Mouse (Mus musculus) hindbrain, embryonic 10.5 days (tissue): ENCODE measurements around the gene Sgk1. TPM values are rescaled to one million over a fixed set of nuclear protein-coding genes. Genes with fewer than 3 reads are reported as not detected.
A peak's percentile ranks its signal among the peaks of the same experiment; 100 is the strongest.
"Not testable (repeated sequence)": the region's sequence is repeated elsewhere in the genome, so short reads cannot be mapped to it uniquely, and the experiment has no call there.

Source experiments
- DNase-seq: peaks from one replicate; pipeline ENCODE4 v3.0.0-alpha.2; 2017; ENCODE audit warnings: low spot score
- H3K27ac ChIP-seq: fragments of 300-500 bp; sonication (generic); 2 replicates; pipeline ENCODE4 v1.5.1; 2016; ENCODE audit warnings: mild to moderate bottlenecking, moderate library complexity
- H3K27me3 ChIP-seq: fragments of 300-500 bp; sonication (generic); 2 replicates; pipeline ENCODE4 v1.6.1; 2016; ENCODE audit warnings: mild to moderate bottlenecking; ENCODE audit not compliant: poor library complexity, insufficient read depth, severe bottlenecking
- H3K36me3 ChIP-seq: fragments of 300-500 bp; sonication (generic); 2 replicates; pipeline ENCODE4 v1.6.1; 2016; ENCODE audit warnings: mild to moderate bottlenecking, moderate library complexity
- H3K4me1 ChIP-seq: fragments of 300-500 bp; sonication (generic); replicated peaks from 2 replicates; pipeline ENCODE4 v1.6.1; 2016; ENCODE audit warnings: mild to moderate bottlenecking
- H3K4me3 ChIP-seq: fragments of 300-500 bp; sonication (generic); 2 replicates; pipeline ENCODE4 v1.5.1; 2016; ENCODE audit warnings: mild to moderate bottlenecking, moderate library complexity
- H3K9me3 ChIP-seq: fragments of 300-500 bp; sonication (generic); 2 replicates; pipeline ENCODE4 v1.6.1; 2016; ENCODE audit warnings: mild to moderate bottlenecking, moderate library complexity
- WGBS: fragments of 180-500 bp; shearing (Covaris S2); methylation state at CpG from one replicate; pipeline ENCODE4 v1.1.7; 2016; 5-methylcytosine and 5-hydroxymethylcytosine counted together
- polyA plus RNA-seq: library from polyadenylated mRNA; unstranded; fragments of >200 nt; fragmentation: Nextera tagmentation; extraction: Ambion mirVana; gene quantifications from 2 replicates; pipeline ENCODE4 v1.2.1, GENCODE M21; 2016

Gene Sgk1
- polyA plus RNA-seq, 1 experiment from 2014 or later, result 18.1 TPM

DNA sequence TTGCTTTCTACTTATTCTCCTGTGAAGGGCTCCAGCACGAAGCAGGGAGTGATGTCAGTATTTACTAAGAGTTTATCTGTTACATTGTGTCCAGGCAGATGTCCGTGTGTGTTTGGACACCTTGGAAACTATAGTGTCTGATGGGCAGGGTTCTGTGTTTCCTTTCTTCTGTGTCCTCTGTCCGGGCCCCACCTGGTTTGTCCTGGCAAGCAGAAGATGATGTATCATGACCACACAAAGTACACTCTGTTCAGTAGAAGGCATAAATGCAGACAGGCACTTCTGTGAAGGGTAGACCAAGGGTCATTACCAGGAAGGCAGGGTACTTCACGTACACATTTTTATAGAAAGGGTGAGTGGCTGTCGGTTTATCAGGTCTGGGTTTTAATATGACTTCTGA, 122.8 kb downstream of the Sgk1 start:
- peaks cover 3% of the 10 kb centered on the region; the same call in 1 of the 2 replicates for H3K4me1 ChIP-seq
- DNase-seq, result no peak
- no peaks in the 10 kb centered on the region for H3K27me3 ChIP-seq
- H3K36me3 ChIP-seq, result no peaks in the 10 kb centered on the region
- no peak overlapping the region for H3K4me3 ChIP-seq
- no peaks in the 10 kb centered on the region for H3K9me3 ChIP-seq
- WGBS, result 85% methylated on average over 5 of the region's 5 CpGs
- H3K27ac ChIP-seq, result no peak overlapping the region

DNA sequence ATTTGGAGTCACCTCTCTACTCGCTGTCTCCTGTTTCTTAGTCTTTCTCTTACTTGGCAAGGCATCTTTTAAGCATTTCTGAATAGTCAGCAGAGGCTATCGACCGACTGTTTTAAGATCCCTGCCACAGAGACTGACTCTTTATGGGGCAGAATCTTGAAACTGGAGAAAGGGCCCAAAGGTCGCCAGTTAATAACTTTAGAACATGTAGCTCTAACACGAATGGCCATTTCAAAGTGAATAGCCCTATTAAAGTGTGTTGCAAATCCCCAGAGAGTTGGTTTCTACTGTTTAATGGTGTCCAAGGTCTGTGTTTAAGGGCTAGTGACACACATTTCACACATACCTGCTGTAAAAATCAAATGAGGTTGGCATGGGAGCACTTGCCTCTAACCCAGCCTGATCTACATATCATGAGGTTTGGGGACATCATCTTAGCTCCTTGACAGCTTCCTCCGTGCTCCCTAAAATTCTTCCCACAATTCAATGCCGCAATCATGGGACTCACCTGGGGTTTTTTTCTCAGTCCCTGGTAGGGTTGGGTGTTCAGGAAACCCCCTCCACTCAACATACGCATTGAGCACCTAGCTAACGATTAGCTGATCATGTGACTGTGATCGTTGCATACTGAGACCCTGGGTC, 125.3 kb downstream of the Sgk1 start:
- H3K4me1 ChIP-seq, result no peaks in the 10 kb centered on the region
- H3K27ac ChIP-seq, result no peak overlapping the region
- WGBS, result 84% methylated on average over 10 of the region's 10 CpGs
- no peak for DNase-seq
- no peak overlapping the region for H3K4me3 ChIP-seq
- no peaks in the 10 kb centered on the region for H3K9me3 ChIP-seq
- H3K36me3 ChIP-seq, result no peaks in the 10 kb centered on the region
- H3K27me3 ChIP-seq, result no peaks in the 10 kb centered on the region

DNA sequence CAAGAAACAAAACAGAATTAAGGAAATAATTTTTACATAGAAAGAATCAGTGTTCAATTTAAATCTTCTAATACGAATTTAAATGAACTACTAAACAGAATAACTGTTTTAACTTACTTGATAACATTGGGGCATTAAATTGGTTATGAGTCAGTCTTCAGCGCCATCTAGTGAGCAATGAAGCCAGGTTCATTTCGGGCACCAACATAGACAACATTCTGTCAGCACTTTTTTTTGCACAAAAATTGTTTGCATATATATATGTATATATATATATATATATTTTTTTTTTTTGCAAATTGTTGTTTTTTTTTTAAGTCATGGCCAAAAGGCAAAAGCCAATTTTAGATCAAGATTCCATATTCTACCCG, 125.8 kb downstream of the Sgk1 start:
- 43% methylated on average over 4 of the region's 4 CpGs for WGBS
- H3K4me1 ChIP-seq, result no peaks in the 10 kb centered on the region
- no peaks in the 10 kb centered on the region for H3K9me3 ChIP-seq
- no peak for DNase-seq
- H3K4me3 ChIP-seq, result no peak overlapping the region
- H3K27ac ChIP-seq, result no peak overlapping the region
- H3K36me3 ChIP-seq, result no peaks in the 10 kb centered on the region
- H3K27me3 ChIP-seq, result no peaks in the 10 kb centered on the region

DNA sequence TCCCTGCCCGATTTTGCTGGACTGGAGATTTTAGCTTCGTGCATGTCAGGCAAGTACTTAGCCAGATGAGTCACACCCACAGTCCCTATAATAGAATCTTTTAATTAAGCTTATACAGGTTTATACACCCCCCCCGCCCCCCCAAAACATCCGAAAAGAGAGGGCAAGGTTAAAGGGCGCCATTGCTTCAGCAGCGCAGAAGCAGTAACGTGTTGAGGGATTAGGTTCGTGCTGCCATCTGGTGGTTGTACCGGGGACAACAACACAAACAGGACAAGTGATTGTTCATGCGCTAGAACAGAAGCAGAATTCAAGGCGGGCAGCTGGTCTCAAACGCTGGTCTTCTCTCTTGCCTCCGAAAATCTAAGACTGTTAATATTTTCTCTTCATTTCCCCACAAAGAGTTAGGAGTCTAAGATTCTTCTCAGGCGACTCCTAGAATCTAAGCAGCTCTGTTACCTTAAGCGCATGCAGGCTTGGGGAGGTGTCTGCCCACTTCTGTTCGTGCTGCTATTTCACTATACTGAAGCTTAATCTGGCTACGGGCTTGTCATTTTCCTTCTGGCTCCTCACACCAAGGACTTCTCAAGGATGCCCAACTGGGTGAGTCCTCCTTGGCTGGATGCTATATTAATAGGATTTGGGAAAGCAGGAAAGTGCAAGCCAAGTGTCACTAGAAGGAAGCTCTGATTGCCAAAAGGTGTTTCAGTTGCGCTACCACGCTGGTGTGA, 128.3 kb downstream of the Sgk1 start:
- H3K27ac ChIP-seq, result no peak overlapping the region
- no peak overlapping the region for H3K4me3 ChIP-seq
- no peaks in the 10 kb centered on the region for H3K9me3 ChIP-seq
- H3K27me3 ChIP-seq, result no peaks in the 10 kb centered on the region
- WGBS, result 41% methylated on average over 19 of the region's 19 CpGs
- no peaks in the 10 kb centered on the region for H3K36me3 ChIP-seq
- H3K4me1 ChIP-seq, result no peaks in the 10 kb centered on the region
- peak; percentile 81 for DNase-seq

DNA sequence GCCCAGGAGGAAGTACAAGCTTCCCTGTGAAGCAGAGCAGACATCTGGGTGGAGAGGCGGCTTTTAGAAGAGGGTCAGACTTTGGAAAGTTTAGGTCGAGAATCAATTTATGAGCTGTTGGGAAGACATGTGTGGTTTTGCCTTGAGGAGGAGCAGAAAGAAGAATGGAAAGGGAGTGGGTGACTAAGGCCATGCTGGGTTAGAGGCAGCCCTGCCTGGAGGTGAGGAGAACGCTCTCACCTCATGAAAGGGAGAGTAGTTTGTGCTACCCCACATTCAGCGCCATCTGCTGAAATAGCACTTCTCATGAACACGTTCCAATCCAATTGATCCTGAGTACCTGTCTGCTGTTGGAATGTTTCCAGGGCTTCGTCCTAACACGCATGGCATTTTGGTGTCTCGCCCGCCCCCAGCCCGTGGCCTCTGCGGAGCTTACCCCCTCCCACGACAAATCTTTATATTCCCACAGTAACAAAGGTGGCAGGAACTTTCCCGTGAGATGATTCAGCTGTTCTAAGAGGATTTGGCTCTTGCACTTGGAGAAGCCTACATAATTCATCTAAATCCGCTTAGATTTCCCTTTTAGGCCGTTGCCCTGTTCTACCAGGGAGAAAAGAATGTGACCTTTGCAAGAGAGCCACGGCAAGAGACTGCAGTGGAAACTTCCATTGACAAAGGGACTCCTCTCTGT, 135.6 kb downstream of the Sgk1 start:
- no peak overlapping the region for H3K27ac ChIP-seq
- no peak for DNase-seq

DNA sequence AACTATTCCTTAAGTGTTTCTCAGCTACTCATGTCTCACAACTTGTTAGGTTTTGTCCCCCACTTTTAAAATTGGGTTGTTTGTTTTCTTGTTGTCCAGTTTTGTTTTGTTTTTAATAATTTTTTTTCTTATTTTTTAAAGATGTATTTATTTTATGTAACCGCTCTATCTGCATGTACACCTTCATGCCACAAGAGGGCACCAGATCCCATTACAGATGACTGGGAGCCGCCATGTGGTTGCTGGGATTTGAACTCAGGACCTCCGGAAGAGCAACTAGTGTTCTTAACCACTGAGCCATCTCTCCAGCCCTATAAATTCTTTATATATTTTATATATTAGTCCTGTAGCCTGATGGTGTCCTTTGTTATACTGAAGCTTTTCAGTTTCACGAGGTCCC, 136.6 kb downstream of the Sgk1 start:
- Histone ChIP-seq H3K9me3 (no peaks in the 10 kb centered on the region), H3K27ac (no peak overlapping the region), H3K4me1 (no peaks in the 10 kb centered on the region), H3K36me3 (no peaks in the 10 kb centered on the region), H3K4me3 (no peak overlapping the region), H3K27me3 (no peaks in the 10 kb centered on the region)
- 96% methylated on average over 4 of the region's 4 CpGs for WGBS
- DNase-seq, result no peak

More for the DNA sequence above, 135.6 kb downstream of the Sgk1 start:
- Histone ChIP-seq H3K9me3 (no peaks in the 10 kb centered on the region), H3K36me3 (no peaks in the 10 kb centered on the region), H3K4me3 (no peak overlapping the region), H3K4me1 (no peaks in the 10 kb centered on the region), H3K27me3 (no peaks in the 10 kb centered on the region)
- 75% methylated on average over 16 of the region's 16 CpGs for WGBS

DNA sequence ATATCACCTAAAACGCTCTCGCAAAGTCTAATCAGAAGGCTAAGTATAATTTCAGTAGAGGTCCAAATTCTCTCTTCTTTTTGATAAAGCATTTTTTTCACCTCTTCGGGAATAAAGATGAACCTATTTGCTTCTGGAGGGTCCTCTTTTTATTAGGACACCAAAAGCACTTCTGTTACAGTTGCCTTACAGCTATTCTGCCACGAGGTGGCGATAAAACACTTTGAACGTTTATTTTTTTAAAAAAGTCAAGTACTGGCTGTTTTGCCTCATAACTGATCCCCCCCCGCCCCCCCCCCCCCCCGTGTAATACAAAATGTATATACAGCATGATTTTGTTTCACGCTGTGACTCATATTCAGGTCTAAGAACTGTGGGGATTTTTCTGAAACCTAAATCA, 152.3 kb downstream of the Sgk1 start:
- Histone ChIP-seq H3K36me3 (no peaks in the 10 kb centered on the region), H3K4me1 (no peaks in the 10 kb centered on the region), H3K9me3 (0 out of 2 replicates have a peak, but pooled peaks cover 3% of the 10 kb centered on the region), H3K4me3 (no peak overlapping the region), H3K27me3 (peaks cover 4% of the 10 kb centered on the region; the same call in 1 of the 2 replicates), H3K27ac (no peak overlapping the region)
- DNase-seq, result peak; percentile 29
- 11% methylated on average over 9 of the region's 9 CpGs for WGBS

DNA sequence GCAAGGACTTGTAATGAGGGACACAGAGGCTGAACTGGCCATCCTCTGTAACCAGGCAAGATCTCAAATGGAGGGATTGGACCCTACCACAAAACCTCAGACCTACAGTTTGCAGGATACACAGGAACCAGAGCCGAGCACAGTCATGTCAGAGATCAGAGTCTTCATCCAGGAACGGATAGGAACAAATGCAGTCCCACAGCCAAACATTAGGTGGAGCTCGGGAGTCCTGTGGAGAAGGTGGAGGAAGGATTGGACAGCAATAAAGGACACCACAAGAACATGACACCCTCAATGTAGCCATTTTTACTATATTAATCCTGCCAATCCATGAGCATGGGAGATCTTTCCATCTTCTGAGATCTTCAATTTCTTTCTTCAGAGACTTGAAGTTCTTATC, 154.3 kb downstream of the Sgk1 start:
- H3K4me3 ChIP-seq, H3K27ac ChIP-seq, H3K4me1 ChIP-seq, H3K27me3 ChIP-seq, H3K36me3 ChIP-seq, H3K9me3 ChIP-seq: not testable (repeated sequence)
- 11% methylated on average over 3 of the region's 3 CpGs for WGBS
- DNase-seq, result peak; percentile 65

Other genes with a start within 250 kb of the Sgk1 start
- not detected in 2 replicates for gene 4930444G20Rik, start 185.9 kb downstream of the Sgk1 start, polyA plus RNA-seq